Mouse (Mus musculus) lung, adult 2 months (tissue): ENCODE data around the gene Strbp.

Experiments
- CTCF ChIP-seq: fragments of 200-500 bp; IDR thresholded peaks from 2 replicates; pipeline ENCODE4 v1.5.1; 2011; ENCODE audit warnings: mild to moderate bottlenecking, low read length, control low read depth; ENCODE audit not compliant: insufficient read depth
- POLR2A ChIP-seq: fragments of 200-500 bp; IDR thresholded peaks from 2 replicates; pipeline ENCODE4 v1.6.1; 2011; ENCODE audit warnings: low read depth, mild to moderate bottlenecking, control low read depth, low read length, borderline replicate concordance; ENCODE audit errors: extremely low read depth

GRCm38 (mm10) chr2:37529397-37529796 lies 174.3 kb downstream of the Strbp start:
- TF ChIP-seq CTCF = no peak
- TF ChIP-seq POLR2A = no peak
